Mouse (Mus musculus) frontal cortex, adult 2 months (tissue): ENCODE data around the gene Emsy. TPM values are rescaled to one million over a fixed set of nuclear protein-coding genes. Genes with fewer than 3 reads are reported as not detected.

Experiments used
- DNase-seq, 2 experiments: peaks; one replicate each; pipeline ENCODE4 v3.0.0; 2022; ENCODE audit warnings: low spot score in 1 of 2; ENCODE audit errors: extremely low spot score in 1 of 2
- polyA plus RNA-seq: library from polyadenylated mRNA; depleted of rRNA; stranded (reverse); fragments of >200 nt; gene quantifications from 2 replicates; pipeline ENCODE4 v1.2.3, GENCODE M21; 2012; rRNA removed

The Emsy gene
- polyA plus RNA-seq, 1 experiment, result 55.5 TPM

DNA sequence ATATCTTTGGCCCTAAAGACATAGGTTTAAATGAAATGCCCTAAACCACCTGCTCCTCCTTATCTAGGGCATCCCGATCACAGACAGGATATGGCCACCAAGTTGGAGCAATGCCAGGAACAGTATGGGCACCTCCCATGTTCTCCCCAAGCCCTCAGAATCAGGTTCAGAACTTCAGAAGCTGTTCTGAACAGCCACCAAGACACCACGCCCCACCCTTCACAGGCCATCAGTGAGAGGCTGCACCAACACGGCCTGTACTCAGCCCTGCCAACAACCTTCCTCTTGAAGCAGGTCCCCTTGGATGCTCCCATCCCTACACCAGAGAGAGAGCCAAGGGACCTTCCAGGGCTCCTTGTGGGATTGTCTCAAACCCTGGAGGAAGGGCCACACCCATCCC lies 112.0 kb downstream of the Emsy start:
- no peak for DNase-seq

- no peak for DNase-seq
These were observed 112.7 kb downstream of the Emsy start for GRCm38 (mm10) chr7:98543853-98544370.

DNA sequence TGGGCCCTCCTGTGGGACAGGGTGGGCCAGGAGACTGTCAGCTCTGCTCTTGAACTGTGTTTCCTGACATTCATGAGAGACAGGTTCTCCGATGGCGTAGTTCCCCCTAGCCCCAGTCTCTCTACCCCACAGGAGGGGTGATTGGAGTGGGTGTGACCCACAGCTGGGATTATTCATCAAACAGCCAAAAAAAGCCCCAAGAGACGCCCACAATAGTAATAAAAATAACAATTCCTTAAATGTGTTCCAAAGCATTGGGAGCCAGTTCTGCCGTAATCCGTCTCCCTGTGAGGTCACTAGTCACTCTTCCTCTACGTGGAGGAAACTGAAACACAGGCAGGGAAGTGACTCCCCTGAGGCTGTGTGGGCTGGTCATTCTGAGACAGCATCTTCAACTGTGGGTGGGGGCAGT lies 113.8 kb downstream of the Emsy start:
- DNase-seq, result peak; percentile 22 to 41

DNA sequence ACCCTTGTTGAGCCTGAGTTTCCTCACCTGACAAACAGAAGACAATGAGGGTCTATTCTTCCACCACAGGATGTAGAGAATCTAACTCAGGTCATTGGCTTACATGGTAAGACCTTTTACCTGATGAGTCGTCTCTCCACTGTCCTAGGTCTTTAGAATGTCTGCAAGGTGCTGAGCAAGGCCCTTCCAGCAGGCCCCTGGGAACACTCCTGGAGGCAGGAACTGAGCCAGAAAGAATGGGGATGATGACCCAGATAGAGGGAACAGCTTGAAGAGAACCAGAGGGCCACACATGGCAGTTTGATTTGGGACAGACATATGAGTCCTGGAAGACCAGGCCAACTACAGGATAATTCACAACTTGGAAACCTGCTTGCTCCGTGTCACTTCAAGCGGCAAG lies 114.3 kb downstream of the Emsy start:
- DNase-seq, result no peak

DNA sequence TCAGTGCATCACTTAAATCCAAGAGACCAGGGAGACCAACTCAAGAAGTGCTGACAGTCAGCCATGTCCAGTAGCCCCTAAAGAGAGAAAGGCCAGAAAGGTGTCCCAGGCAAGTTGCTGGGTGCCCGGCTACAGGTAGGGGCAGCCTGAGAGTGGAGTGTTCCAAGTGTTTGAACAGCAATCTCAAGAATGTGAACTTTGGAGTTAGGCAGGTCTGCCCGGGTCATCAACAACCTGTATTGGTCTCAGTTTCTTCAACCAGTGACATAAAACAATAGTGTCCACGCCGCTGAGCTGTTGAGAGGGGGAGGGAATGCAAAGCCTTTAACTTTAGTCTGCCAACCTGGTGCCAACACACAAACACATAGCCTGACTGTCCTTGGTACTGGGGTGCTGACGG lies 115.0 kb downstream of the Emsy start:
- no peak for DNase-seq

- no peak for DNase-seq
These were observed 115.7 kb downstream of the Emsy start for GRCm38 (mm10) chr7:98540879-98541278.

DNA sequence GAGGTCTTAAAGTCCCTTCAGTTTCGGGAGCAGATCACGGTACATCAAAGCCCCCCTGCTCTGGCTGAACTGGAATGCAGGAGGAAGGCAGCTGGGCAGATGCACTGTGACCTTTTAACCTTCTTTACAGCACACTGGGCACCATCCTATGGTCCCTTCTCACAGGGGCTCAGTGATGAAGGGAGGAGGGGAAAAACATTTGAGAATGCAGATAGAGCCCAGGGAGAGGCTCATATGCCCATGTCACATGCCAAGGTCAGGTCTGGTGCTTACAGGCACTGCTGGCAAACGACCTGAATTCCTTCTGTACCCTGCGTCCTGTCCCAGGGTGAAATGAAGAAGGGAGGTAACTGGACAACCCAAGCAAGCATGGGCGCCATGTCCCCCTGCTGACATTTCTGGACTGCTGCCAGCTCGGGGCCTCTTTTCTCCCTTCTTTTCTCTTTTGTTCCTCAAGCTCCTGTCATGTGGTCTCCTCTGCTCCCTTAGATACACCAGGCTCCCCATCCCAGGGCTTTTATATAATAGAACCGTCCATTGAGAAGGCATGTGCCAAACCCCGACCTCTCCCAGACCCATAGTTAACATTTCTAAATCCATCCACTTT lies 118.5 kb downstream of the Emsy start:
- DNase-seq, result no peak

DNA sequence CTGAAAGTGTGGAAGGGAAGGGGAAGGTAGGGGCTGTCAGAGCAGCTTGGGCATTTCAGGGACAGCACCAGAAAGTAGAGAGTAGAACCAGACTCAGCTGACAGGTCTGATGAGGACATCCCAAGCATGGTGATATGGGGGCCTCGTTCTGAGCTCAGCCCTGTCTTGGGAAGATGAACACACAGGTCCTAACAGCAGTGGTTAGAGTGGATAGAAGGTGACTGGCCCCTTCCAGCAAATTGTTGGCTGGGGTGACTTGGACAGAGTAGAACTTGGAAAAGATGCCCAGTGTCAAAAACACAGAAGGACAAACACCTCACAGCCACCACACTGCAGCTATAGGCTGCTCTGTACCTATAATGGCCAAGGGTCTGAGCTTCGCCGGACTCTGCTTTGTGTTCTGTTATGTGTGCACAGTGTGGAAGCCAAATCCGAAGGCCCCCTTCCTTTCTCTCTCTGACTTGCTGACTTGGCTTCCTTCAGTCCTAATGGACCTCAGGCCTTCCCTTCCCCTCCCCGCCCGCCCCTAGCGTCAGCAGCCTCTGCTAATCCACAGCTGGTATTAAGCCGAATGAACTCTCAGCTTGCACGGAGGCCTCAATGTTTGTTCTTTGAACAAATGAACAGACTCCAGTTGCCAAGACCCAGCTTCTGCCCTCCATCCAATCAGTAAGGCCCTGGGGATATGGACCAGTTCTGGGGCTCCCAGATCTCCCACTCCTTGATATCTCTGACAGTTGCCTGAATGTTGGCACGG lies 119.2 kb downstream of the Emsy start:
- no peak for DNase-seq

Other genes starting within 250 kb of the Emsy start
- gene Gucy2d, start 216.4 kb downstream of the Emsy start, polyA plus RNA-seq, result not detected in 2 replicates
- 4.0 and 4.1 TPM in 2 replicates for gene Lrrc32, start 167.5 kb downstream of the Emsy start, polyA plus RNA-seq
- gene Thap12, start 46.3 kb upstream of the Emsy start, polyA plus RNA-seq, result 43.7 and 45.4 TPM in 2 replicates
- gene Wnt11, start 178.3 kb upstream of the Emsy start, polyA plus RNA-seq, result 0.82 and 0.90 TPM in 2 replicates